Mouse (Mus musculus) G1E (cell line): ENCODE data around the gene Gprc5a. TPM values are rescaled to one million over a fixed set of nuclear protein-coding genes. Genes with fewer than 3 reads are reported as not detected.

Source experiments
- ATAC-seq: 2 replicates; pipeline ENCODE4 v1.8.0; 2016; ENCODE audit warnings: mild to moderate bottlenecking; ENCODE audit not compliant: insufficient number of reproducible peaks, poor library complexity, low FRiP score, severe bottlenecking; ENCODE audit errors: extremely low read depth
- DNase-seq: peaks from one replicate; pipeline ENCODE4 v3.0.0; 2012; ENCODE audit warnings: low spot score
- H3K27me3 ChIP-seq: 2 replicates; pipeline ENCODE4 v1.6.1; 2012; ENCODE audit warnings: mild to moderate bottlenecking, low read length, inconsistent platforms; ENCODE audit not compliant: insufficient read depth
- H3K36me3 ChIP-seq: replicated peaks from 2 replicates; pipeline ENCODE3; 2012; ENCODE audit warnings: mild to moderate bottlenecking, inconsistent platforms
- H3K4me1 ChIP-seq: 2 replicates; pipeline ENCODE4 v1.6.1; 2012; ENCODE audit warnings: low read depth, low read length, inconsistent platforms, mixed read lengths; ENCODE audit not compliant: insufficient read depth
- H3K4me3 ChIP-seq: 2 replicates; pipeline ENCODE4 v1.5.1; 2012; ENCODE audit warnings: low read depth, mild to moderate bottlenecking, inconsistent platforms, low read length, moderate library complexity, mixed read lengths
- H3K9me3 ChIP-seq: replicated peaks from 2 replicates; pipeline ENCODE4 v1.6.1; 2012; ENCODE audit warnings: inconsistent platforms
- CTCF ChIP-seq: IDR thresholded peaks from 2 replicates; pipeline ENCODE4 v1.5.1; 2012; ENCODE audit warnings: low read depth, low read length, inconsistent platforms, mixed read lengths
- GATA1 ChIP-seq: IDR thresholded peaks from 2 replicates; pipeline ENCODE4 v1.6.1; 2012; ENCODE audit warnings: borderline replicate concordance, low read length, inconsistent platforms, mixed read lengths
- GATA2 ChIP-seq: IDR thresholded peaks from 2 replicates; pipeline ENCODE4 v1.6.1; 2012; ENCODE audit warnings: low read depth, low read length, inconsistent platforms, borderline replicate concordance
- POLR2AphosphoS5 ChIP-seq: IDR thresholded peaks from 2 replicates; pipeline ENCODE4 v1.6.1; 2012; ENCODE audit warnings: low read depth, low read length, inconsistent platforms; ENCODE audit not compliant: insufficient replicate concordance
- TAL1 ChIP-seq: conservative IDR thresholded peaks from 2 replicates; pipeline ENCODE4 v1.6.1; 2012; ENCODE audit warnings: low read depth, low read length, inconsistent platforms, mixed read lengths
- polyA plus RNA-seq: library from polyadenylated mRNA; stranded (reverse); fragments of >175 nt; gene quantifications from 2 replicates; pipeline ENCODE4 v1.2.3, GENCODE M21; 2012
- total RNA-seq, 2 experiments: library from RNA; stranded (forward) in 1 of 2; stranded (reverse) in 1 of 2; fragments of 200-1000 nt in 1 of 2; fragments of >200 nt in 1 of 2; fragmentation: Nextera tagmentation in 1 of 2; gene quantifications; 2 replicates each; pipeline ENCODE4 v1.2.3; 2014 to 2017

The Gprc5a gene
- total RNA-seq (2014; fragmentation: Nextera tagmentation) (not detected in 2 replicates), total RNA-seq (2017) (not detected in 2 replicates), polyA plus RNA-seq (not detected in 2 replicates)

DNA sequence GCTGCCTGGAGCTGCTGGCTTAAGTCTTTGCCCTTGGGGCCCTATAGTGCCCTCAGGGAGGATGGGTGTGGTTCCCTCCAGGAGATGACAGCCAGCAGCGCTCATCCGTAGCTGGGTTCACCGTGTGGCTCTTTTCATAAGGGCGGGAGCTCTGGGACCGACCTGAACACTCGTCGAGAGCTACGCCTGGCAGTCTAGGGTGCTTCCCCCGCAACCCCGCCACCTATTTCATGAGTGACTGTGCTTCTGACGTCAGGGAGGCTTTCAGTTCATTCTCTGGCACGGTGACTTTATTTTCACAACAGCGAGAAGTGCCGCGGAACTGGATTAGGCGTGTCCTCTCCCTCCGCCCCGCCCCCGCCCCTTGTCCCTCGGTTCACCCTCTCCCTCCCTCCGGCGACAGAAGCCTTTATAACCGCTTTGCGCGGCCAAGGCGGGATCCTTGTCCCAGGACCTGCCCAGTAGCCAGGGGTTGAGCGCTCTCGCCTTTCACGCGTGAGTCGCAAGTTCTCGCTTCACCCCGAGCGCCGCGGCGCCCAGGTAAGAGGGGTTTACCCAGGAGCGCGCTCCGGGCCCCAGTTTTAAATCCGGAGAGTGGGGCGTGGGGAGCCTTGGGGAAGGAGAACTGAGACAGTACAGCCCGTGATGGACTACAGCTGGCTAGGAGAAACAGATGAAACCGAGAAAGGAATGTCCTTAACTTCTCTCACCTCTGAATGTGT lies at the start of gene Gprc5a:
Gprc5a (plus strand) TSS at position 416 of the 722 bp plus-strand sequence.
- no peaks in the 10 kb centered on the region for H3K4me1 ChIP-seq
- H3K4me3 ChIP-seq: no peak within 1 kb of the TSS
- H3K36me3 ChIP-seq: no peaks in the 10 kb centered on the region
- H3K9me3 ChIP-seq: no peaks in the 10 kb centered on the region
- H3K27me3 ChIP-seq: no peaks in the 10 kb centered on the region; the same call in 1 of the 2 replicates
- TF ChIP-seq TAL1 (no peak), POLR2AphosphoS5 (no peak), CTCF (no peak), GATA1 (no peak), GATA2 (no peak)
- ATAC-seq (no peak), DNase-seq (no peak)

GRCm38 (mm10) chr6:135017211-135017610 lies 48.2 kb upstream of the Gprc5a start:
- Histone ChIP-seq H3K9me3 (no peaks in the 10 kb centered on the region), H3K36me3 (peaks cover 93% of the 10 kb centered on the region), H3K27me3 (no peaks in the 10 kb centered on the region), H3K4me1 (peaks cover 5% of the 10 kb centered on the region), H3K4me3 (no peak overlapping the region)
- TF ChIP-seq GATA1: no peak
- TF ChIP-seq GATA2: no peak
- ATAC-seq (no peak), DNase-seq (no peak)

DNA sequence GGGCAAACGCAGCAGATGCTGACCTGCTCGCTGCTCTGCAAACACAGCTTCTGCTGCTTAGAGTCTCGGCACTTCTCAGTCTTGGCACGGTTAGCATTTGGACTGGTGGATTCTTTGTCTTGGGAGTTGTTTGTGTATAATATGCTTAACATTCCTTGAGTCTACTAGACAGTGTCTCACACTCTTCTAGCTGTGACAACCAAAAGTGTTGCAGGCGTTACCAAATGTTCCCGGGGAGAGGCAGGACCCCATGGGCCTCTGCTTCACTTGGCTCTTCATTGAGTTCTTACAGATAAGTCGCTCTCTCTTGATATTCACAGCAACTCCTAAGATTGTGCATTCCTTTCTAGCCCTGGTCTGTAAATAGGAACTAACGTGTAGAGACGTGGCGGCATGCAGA lies 45.9 kb upstream of the Gprc5a start:
- ATAC-seq (no peak), DNase-seq (no peak)
- TF ChIP-seq POLR2AphosphoS5 (no peak), TAL1 (no peak), GATA1 (no peak), GATA2 (no peak), CTCF (no peak)
- Histone ChIP-seq H3K4me3 (no peak overlapping the region), H3K27me3 (no peaks in the 10 kb centered on the region), H3K4me1 (peaks cover 2% of the 10 kb centered on the region; the same call in 1 of the 2 replicates), H3K9me3 (no peaks in the 10 kb centered on the region), H3K36me3 (peaks cover 98% of the 10 kb centered on the region)

DNA sequence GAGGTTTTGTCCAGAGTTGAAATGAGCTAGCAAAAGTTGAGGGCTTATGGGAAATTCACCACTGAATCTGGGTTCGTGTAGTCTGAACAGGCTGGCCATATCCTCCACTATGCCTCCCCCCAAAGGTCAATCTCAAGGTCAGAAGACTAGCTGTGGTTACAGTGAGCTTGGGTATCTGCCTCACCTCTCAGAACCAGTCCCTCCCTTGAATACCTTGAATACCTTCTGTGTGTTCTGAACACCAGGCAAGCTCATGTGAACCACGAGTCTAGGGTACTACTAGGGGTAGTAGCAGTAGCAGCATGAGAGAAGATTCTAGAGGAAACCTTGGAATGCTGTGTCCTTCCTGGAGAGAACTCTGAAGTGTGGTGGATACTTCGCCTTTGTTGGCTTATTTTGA lies 43.8 kb upstream of the Gprc5a start:
- H3K9me3 ChIP-seq: no peaks in the 10 kb centered on the region
- no peak for TF ChIP-seq GATA1
- TF ChIP-seq CTCF: no peak
- no peak for TF ChIP-seq GATA2
- TF ChIP-seq POLR2AphosphoS5: no peak
- no peak for TF ChIP-seq TAL1
- ATAC-seq (no peak), DNase-seq (no peak)
- peaks cover 89% of the 10 kb centered on the region for H3K36me3 ChIP-seq
- no peaks in the 10 kb centered on the region for H3K27me3 ChIP-seq
- H3K4me1 ChIP-seq: peaks cover 2% of the 10 kb centered on the region; the same call in 1 of the 2 replicates
- H3K4me3 ChIP-seq: no peak overlapping the region

DNA sequence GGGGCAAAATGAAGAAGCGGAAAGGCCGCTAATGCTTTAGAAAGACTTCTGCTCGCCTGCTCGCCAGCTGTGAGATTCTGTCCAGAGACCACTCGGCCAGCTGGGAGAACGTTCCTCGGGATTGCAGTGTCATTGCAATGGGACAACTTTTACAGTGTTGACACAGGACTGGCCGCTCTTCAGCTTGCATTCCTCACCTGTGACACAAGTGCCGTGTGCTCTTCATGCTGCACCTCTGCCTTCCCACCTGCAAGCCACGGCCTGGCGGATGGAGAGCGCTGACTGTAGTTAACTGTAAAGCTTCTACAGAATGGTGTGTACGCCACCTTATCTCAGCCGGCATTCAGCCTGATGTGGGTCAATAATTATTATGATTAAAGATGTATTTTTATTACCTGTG lies 42.1 kb upstream of the Gprc5a start:
- Histone ChIP-seq H3K4me3 (no peak overlapping the region), H3K27me3 (no peaks in the 10 kb centered on the region), H3K36me3 (peaks cover 72% of the 10 kb centered on the region), H3K4me1 (peaks cover 2% of the 10 kb centered on the region; the same call in 1 of the 2 replicates), H3K9me3 (no peaks in the 10 kb centered on the region)
- TF ChIP-seq CTCF: no peak
- no peak for TF ChIP-seq TAL1
- no peak for TF ChIP-seq POLR2AphosphoS5
- TF ChIP-seq GATA1: no peak
- no peak for TF ChIP-seq GATA2
- no peak for ATAC-seq
- DNase-seq: no peak

DNA sequence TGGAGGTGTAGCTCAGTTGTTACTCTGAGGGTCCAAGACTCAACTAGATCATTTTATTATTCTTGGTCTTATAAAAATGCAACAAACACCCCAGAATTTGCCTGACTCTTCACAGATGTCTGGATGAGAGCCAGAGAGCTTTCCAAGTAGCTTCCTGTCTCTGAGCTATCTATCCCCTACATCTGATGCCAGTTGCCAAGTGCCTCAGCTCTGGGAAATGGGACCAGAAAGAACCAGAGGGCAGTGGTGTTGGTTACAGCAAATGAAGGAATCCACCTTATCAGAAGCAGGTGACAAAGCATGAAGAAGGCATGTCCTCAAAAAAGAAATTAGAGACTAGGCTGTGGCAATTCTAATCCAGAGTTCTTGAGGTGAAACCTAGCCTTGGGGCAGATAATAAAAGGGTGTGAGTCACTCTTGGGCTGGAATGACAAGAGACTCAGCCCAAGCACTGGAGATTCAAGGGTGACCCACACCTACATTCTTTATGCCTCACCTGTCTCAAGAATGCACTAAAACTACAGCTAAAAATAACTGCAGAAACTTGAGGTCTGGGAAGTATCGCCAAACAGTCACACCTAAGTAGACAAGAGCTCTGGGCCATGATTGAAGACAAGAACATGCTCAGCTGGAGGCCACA lies 40.5 kb upstream of the Gprc5a start:
- H3K4me3 ChIP-seq: no peak overlapping the region
- TF ChIP-seq GATA2 (no peak), POLR2AphosphoS5 (no peak), TAL1 (no peak), CTCF (no peak), GATA1 (no peak)
- no peak for DNase-seq
- peaks cover 2% of the 10 kb centered on the region; the same call in 1 of the 2 replicates for H3K27me3 ChIP-seq
- peaks cover 2% of the 10 kb centered on the region; the same call in 1 of the 2 replicates for H3K4me1 ChIP-seq
- H3K36me3 ChIP-seq: peaks cover 57% of the 10 kb centered on the region
- no peak for ATAC-seq
- no peaks in the 10 kb centered on the region for H3K9me3 ChIP-seq

GRCm38 (mm10) chr6:135026232-135026631 lies 39.2 kb upstream of the Gprc5a start:
- Histone ChIP-seq H3K4me3 (no peak overlapping the region), H3K9me3 (no peaks in the 10 kb centered on the region), H3K36me3 (peaks cover 44% of the 10 kb centered on the region), H3K4me1 (peaks cover 2% of the 10 kb centered on the region; the same call in 1 of the 2 replicates), H3K27me3 (peaks cover 2% of the 10 kb centered on the region; the same call in 1 of the 2 replicates)
- TF ChIP-seq GATA1 (no peak), GATA2 (no peak), POLR2AphosphoS5 (no peak), CTCF (no peak), TAL1 (no peak)
- ATAC-seq (peak; percentile 35; the same call in 1 of the 2 replicates), DNase-seq (no peak)
